Comparison of ENCODE assay signal across 23 mouse cellular contexts in the genomic region with DNA sequence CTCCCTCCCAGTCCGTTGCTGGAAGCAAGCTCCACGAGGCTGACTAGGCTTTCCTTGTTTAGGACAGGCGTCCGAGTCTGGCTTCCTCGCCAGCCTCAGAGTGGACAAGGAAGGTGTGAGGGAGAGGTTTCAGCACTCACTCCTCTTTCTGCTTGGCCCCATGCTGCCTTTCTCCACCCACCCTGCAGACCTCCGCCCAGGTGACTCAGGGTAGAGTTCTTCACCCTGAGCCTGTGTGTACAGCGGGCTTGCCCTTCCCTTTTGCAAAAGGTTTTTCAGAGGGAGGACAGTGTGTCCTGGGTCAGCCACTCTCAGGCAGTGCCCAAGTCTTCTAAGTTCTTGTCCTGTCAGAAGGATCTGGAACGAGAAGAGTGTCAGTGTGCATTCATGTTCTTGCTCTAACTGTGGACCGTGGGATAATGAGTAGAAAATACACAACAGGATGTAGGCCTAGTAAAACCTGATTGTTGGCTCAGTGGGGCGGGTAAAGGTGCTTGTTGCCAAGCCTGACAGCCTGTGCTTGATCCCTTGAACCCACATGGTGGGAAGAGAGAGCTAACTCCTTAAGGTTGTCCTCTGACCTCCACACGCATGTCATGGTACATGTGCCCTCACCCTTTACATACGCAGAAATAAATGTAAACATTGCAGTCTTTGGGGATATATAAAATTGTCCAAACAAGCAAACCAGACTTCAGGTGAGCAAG. TPM values are rescaled to one million over a fixed set of nuclear protein-coding genes. Genes with fewer than 3 reads are reported as not detected.
A peak's percentile ranks its signal among the peaks of the same experiment; 100 is the strongest.
DNase-seq lines count a peak whose midpoint lies in the region; ATAC-seq and TF ChIP-seq lines count a peak whose summit lies in the region.
"Had no signal": no experiment of that assay in that cellular context is flagged by ENCODE, and none has a peak within 500 bp of the region (broad histone marks: within the 10 kb centered on the region; RNA-seq: fewer than 3 reads in every experiment).

No protein-coding gene starts in this region.

- no peaks in the 10 kb centered on the region for H3K36me3 ChIP-seq in heart, adult 2 months (ENCODE audit: control insufficient read depth, insufficient read depth, low read length)
- peaks cover 17% of the 10 kb centered on the region for H3K36me3 ChIP-seq in heart, embryonic 16.5 days (ENCODE audit: control insufficient read depth, insufficient read depth)
- peaks cover 8% of the 10 kb centered on the region; the same call in 1 of the 2 replicates for H3K36me3 ChIP-seq in lung, postnatal 0 days (ENCODE audit: insufficient read depth, low read length)
- H3K36me3 ChIP-seq in forebrain, embryonic 11.5 days (ENCODE audit: control insufficient read depth, insufficient read depth, low read length) = no peaks in the 10 kb centered on the region

- H3K9ac ChIP-seq in heart, adult 2 months (ENCODE audit: low read depth, low read length) = no peak overlapping the region
- H3K9ac ChIP-seq in heart, embryonic 16.5 days (ENCODE audit: low read length) = peak overlapping the region; percentile 59
- H3K9ac ChIP-seq in lung, postnatal 0 days (replicated peaks; ENCODE audit: low read depth) = no peak overlapping the region
- no peak overlapping the region for H3K9ac ChIP-seq in forebrain, embryonic 11.5 days (ENCODE audit: low read length)
- H3K9ac ChIP-seq: limb, embryonic 13.5 days; liver, embryonic 13.5 days had no signal

- no peak overlapping the region for H3K4me2 ChIP-seq in heart, embryonic 16.5 days (ENCODE audit: low read depth, low read length)
- H3K4me2 ChIP-seq in lung, postnatal 0 days (replicated peaks; ENCODE audit: low read depth, low read length) = no peak overlapping the region
- H3K4me2 ChIP-seq in forebrain, embryonic 11.5 days (ENCODE audit: low read depth, low read length, severe bottlenecking) = no peak overlapping the region
- H3K4me2 ChIP-seq: limb, embryonic 13.5 days; liver, embryonic 13.5 days had no signal

- TF ChIP-seq CTCF in heart, adult 2 months (IDR thresholded peaks at IDR 0.05) = no peak
- no peak for TF ChIP-seq CTCF in lung, postnatal 0 days (IDR thresholded peaks at IDR 0.05)

- intact Hi-C loops in heart, adult 2 months (cut with DNase I) = no loop called here

- H3K27ac ChIP-seq in heart, adult 2 months = peak overlapping the region; percentile 54
- H3K27ac ChIP-seq in heart, embryonic 16.5 days (ENCODE audit: low read length) = peak overlapping the region; percentile 95
- H3K27ac ChIP-seq in lung, postnatal 0 days (ENCODE audit: low read length) = no peak overlapping the region
- H3K27ac ChIP-seq in forebrain, embryonic 11.5 days (ENCODE audit: low read depth, low read length) = no peak overlapping the region
- H3K27ac ChIP-seq: forebrain, embryonic 10.5 days; limb, embryonic 13.5 days; liver, embryonic 13.5 days had no signal

- H3K4me1 ChIP-seq in heart, adult 2 months (ENCODE audit: control insufficient read depth, insufficient read depth, low read length) = peaks cover 10% of the 10 kb centered on the region; the same call in 1 of the 2 replicates
- peaks cover 36% of the 10 kb centered on the region for H3K4me1 ChIP-seq in heart, embryonic 16.5 days (ENCODE audit: control insufficient read depth, insufficient read depth, low read length)
- H3K4me1 ChIP-seq in lung, postnatal 0 days (ENCODE audit: insufficient read depth, low read depth, low read length) = no peaks in the 10 kb centered on the region
- no peaks in the 10 kb centered on the region for H3K4me1 ChIP-seq in forebrain, embryonic 11.5 days (replicated peaks; ENCODE audit: control insufficient read depth, insufficient read depth, low read length)
- H3K4me1 ChIP-seq: forebrain, embryonic 10.5 days; limb, embryonic 13.5 days; liver, embryonic 13.5 days had no signal

- no peaks in the 10 kb centered on the region for H3K9me3 ChIP-seq in heart, embryonic 16.5 days (replicated peaks; ENCODE audit: control insufficient read depth, low read length)
- H3K9me3 ChIP-seq in lung, postnatal 0 days (ENCODE audit: low read length) = no peaks in the 10 kb centered on the region
- H3K9me3 ChIP-seq in forebrain, embryonic 11.5 days (ENCODE audit: control insufficient read depth, low read length) = no peaks in the 10 kb centered on the region
- H3K9me3 ChIP-seq: forebrain, embryonic 10.5 days; limb, embryonic 13.5 days; liver, embryonic 13.5 days had no signal

- no peak for TF ChIP-seq EP300 in heart, adult 2 months (IDR thresholded peaks at IDR 0.05; ENCODE audit: insufficient read depth, low read depth, low read length)
- no peak for TF ChIP-seq EP300 in lung, postnatal 0 days (IDR thresholded peaks at IDR 0.05)

- ATAC-seq in heart, embryonic 16.5 days (replicated peaks; ENCODE audit: extremely low read depth, insufficient read depth, low FRiP score) = 0 out of 2 replicates have a peak, but pooled peaks have one; percentile 3
- peak; percentile 44; the same call in 1 of the 2 replicates for ATAC-seq in lung, postnatal 0 days
- no peak for ATAC-seq in forebrain, embryonic 11.5 days (replicated peaks; ENCODE audit: low FRiP score)
- ATAC-seq: hindbrain, embryonic 16.5 days had no signal

- H3K79me2 ChIP-seq in heart, adult 2 months (replicated peaks; ENCODE audit: control insufficient read depth, insufficient read depth, low read length) = no peaks in the 10 kb centered on the region

- no peak for TF ChIP-seq POLR2A in heart, adult 2 months (IDR thresholded peaks at IDR 0.05; ENCODE audit: insufficient read depth, low read depth, low read length)

- no peak overlapping the region for H3K4me3 ChIP-seq in heart, adult 2 months
- no peak overlapping the region for H3K4me3 ChIP-seq in heart, embryonic 16.5 days (ENCODE audit: low read length)
- H3K4me3 ChIP-seq in lung, postnatal 0 days (ENCODE audit: low read depth, low read length) = no peak overlapping the region
- H3K4me3 ChIP-seq in forebrain, embryonic 11.5 days (ENCODE audit: low read depth, low read length) = no peak overlapping the region
- H3K4me3 ChIP-seq: forebrain, embryonic 10.5 days; limb, embryonic 13.5 days; liver, embryonic 13.5 days had no signal

- no peaks in the 10 kb centered on the region for H3K27me3 ChIP-seq in heart, adult 2 months (ENCODE audit: control insufficient read depth, insufficient read depth, low read length)
- H3K27me3 ChIP-seq in heart, embryonic 16.5 days (ENCODE audit: control insufficient read depth, insufficient read depth, low read length) = no peaks in the 10 kb centered on the region
- no peaks in the 10 kb centered on the region for H3K27me3 ChIP-seq in lung, postnatal 0 days (replicated peaks; ENCODE audit: insufficient read depth, low read length)
- no peaks in the 10 kb centered on the region for H3K27me3 ChIP-seq in forebrain, embryonic 11.5 days (ENCODE audit: control insufficient read depth, insufficient read depth, low read length)
- H3K27me3 ChIP-seq: limb, embryonic 13.5 days; liver, embryonic 13.5 days had no signal

- no peak for DNase-seq in heart, adult 2 months
- no peak for DNase-seq in heart, postnatal 4 days
- DNase-seq in heart, adult 18-20 months = no peak
- peak; percentile 13 for DNase-seq in lung, postnatal 0 days (ENCODE audit: low spot score)
- DNase-seq in lung, postnatal 36 days = no peak
- no peak for DNase-seq in forebrain, embryonic 11.5 days (ENCODE audit: low spot score)
- DNase-seq: cerebellum, adult 8-10 months; kidney, adult 11 months; liver, embryonic 13.5 days; lung, postnatal 4 days; right cerebral cortex, postnatal 14 days; thymus, postnatal 36 days had no signal

- 45% methylated on average over 12 of the region's 12 CpGs for WGBS in heart, adult 2 months
- 48% methylated on average over 12 of the region's 12 CpGs for WGBS in heart, embryonic 16.5 days
- 51% methylated on average over 12 of the region's 12 CpGs for WGBS in lung, postnatal 0 days
- WGBS in forebrain, embryonic 11.5 days = 91% methylated on average over 12 of the region's 12 CpGs

RNA-seq across cellular contexts. Expression of gene Slc46a2, which starts 16.9 kb away (rescaled TPM):
- total RNA-seq in heart, adult 2 months (2021) = under 1 TPM; 0.08 to 0.50 TPM
- 0.78 and 0.85 TPM in 2 replicates for polyA plus RNA-seq in heart, adult 2 months (2012; rRNA removed)
- total RNA-seq in heart, postnatal 4 days (2021) = under 1 TPM; 0.19 to 0.27 TPM
- polyA plus RNA-seq in heart, embryonic 16.5 days (2015; fragmentation: Nextera tagmentation; extraction: Ambion mirVana) = 7.5 and 13.7 TPM in 2 replicates
- total RNA-seq in heart, adult 18-20 months (2021) = under 1 TPM; 0.12 to 0.15 TPM
- polyA plus RNA-seq in lung, postnatal 0 days (2015; fragmentation: Nextera tagmentation; extraction: Ambion mirVana) = 0.10 TPM in 2 replicates
- polyA plus RNA-seq in forebrain, embryonic 11.5 days (2014; fragmentation: Nextera tagmentation; extraction: Ambion mirVana) = not detected in 2 replicates
- total RNA-seq: gastrocnemius, adult 18-20 months; granulocyte monocyte progenitor cell, adult 5-6 weeks; layer of hippocampus, postnatal 10 days; MEL; neutrophil, adult 5-6 weeks had no signal
- polyA plus RNA-seq: forebrain, embryonic 10.5 days; kidney, embryonic 16.5 days; large intestine, adult 2 months; liver, embryonic 13.5 days had no signal

Comparison
In these comparisons a context has a peak if more than half of its experiments do, and no peak if none do; other contexts are left out.
1. H3K27ac ChIP-seq: peak in heart, adult 2 months (single experiment) and heart, embryonic 16.5 days (single experiment); none in lung, postnatal 0 days (single experiment) and forebrain, embryonic 11.5 days (single experiment).